Mouse (Mus musculus): ENCODE results near the gene Retnlb. TPM values are rescaled to one million over a fixed set of nuclear protein-coding genes. Genes with fewer than 3 reads are reported as not detected.

Retnlb gene
- total RNA-seq (2014; fragmentation: Nextera tagmentation) = not detected in 2 replicates
- not detected in 2 replicates for total RNA-seq (2017)
- not detected in 2 replicates for polyA plus RNA-seq (2012)

DNA sequence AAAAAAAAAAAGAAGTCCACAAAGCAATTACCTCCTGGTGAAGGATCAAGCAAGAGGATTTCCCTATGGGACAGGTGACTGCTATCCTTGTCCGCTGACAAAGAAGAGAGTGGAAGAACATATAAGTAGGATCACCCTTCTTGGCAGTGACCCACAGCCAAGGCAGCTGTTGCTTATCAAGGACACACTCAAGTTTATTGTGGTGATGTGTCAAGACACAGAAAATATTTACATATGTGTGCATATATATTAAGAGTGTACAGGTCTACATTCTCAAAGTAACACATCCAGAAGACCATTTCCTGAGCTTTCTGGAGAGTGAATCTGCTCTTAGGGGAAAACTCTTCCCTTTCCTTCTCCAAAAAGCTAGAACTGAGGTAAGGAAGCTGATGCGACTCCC lies at the start of gene Retnlb:
Gene Retnlb, plus strand, starts transcription at position 162 of the 400 bp plus-strand sequence.
- TF ChIP-seq POLR2AphosphoS5 (IDR thresholded peaks at IDR 0.05; ENCODE audit: insufficient replicate concordance, low read depth, low read length) (no peak), GATA2 (IDR thresholded peaks at IDR 0.05; ENCODE audit: borderline replicate concordance, low read depth, low read length) (no peak), CTCF (IDR thresholded peaks at IDR 0.05; ENCODE audit: low read depth, low read length) (no peak), GATA1 (IDR thresholded peaks at IDR 0.05; ENCODE audit: borderline replicate concordance, low read length) (no peak), TAL1 (conservative IDR thresholded peaks at IDR 0.05; ENCODE audit: low read depth, low read length) (no peak)
- Histone ChIP-seq H3K27me3 (ENCODE audit: insufficient read depth, low read length) (no peaks in the 10 kb centered on the region), H3K4me3 (ENCODE audit: low read depth, low read length) (no peak within 1 kb of the TSS), H3K36me3 (replicated peaks) (no peaks in the 10 kb centered on the region), H3K9me3 (replicated peaks) (no peaks in the 10 kb centered on the region), H3K4me1 (ENCODE audit: insufficient read depth, low read depth, low read length) (peaks cover 17% of the 10 kb centered on the region)
- DNase-seq (ENCODE audit: low spot score) (no peak), ATAC-seq (ENCODE audit: extremely low read depth, insufficient number of reproducible peaks, low FRiP score, poor library complexity, severe bottlenecking) (no peak)

- Histone ChIP-seq H3K4me3 (ENCODE audit: low read depth, low read length) (no peak overlapping the region), H3K36me3 (replicated peaks) (no peaks in the 10 kb centered on the region), H3K27me3 (ENCODE audit: insufficient read depth, low read length) (no peaks in the 10 kb centered on the region), H3K4me1 (ENCODE audit: insufficient read depth, low read depth, low read length) (no peaks in the 10 kb centered on the region), H3K9me3 (replicated peaks) (no peaks in the 10 kb centered on the region)
- ATAC-seq (ENCODE audit: extremely low read depth, insufficient number of reproducible peaks, low FRiP score, poor library complexity, severe bottlenecking) (no peak), DNase-seq (ENCODE audit: low spot score) (no peak)
- no peak for TF ChIP-seq POLR2AphosphoS5 (IDR thresholded peaks at IDR 0.05; ENCODE audit: insufficient replicate concordance, low read depth, low read length)
Measured at GRCm38 (mm10) chr16:48769183-48769582, 47.5 kb upstream of the Retnlb start.

- no peaks in the 10 kb centered on the region for H3K4me1 ChIP-seq (ENCODE audit: insufficient read depth, low read depth, low read length)
- H3K4me3 ChIP-seq (ENCODE audit: low read depth, low read length) = no peak within 1 kb of the TSS
- no peaks in the 10 kb centered on the region for H3K9me3 ChIP-seq (replicated peaks)
- TF ChIP-seq POLR2AphosphoS5 (IDR thresholded peaks at IDR 0.05; ENCODE audit: insufficient replicate concordance, low read depth, low read length) (no peak), CTCF (IDR thresholded peaks at IDR 0.05; ENCODE audit: low read depth, low read length) (no peak), GATA1 (IDR thresholded peaks at IDR 0.05; ENCODE audit: borderline replicate concordance, low read length) (no peak), TAL1 (conservative IDR thresholded peaks at IDR 0.05; ENCODE audit: low read depth, low read length) (no peak), GATA2 (IDR thresholded peaks at IDR 0.05; ENCODE audit: borderline replicate concordance, low read depth, low read length) (no peak)
- ATAC-seq (ENCODE audit: extremely low read depth, insufficient number of reproducible peaks, low FRiP score, poor library complexity, severe bottlenecking) (no peak), DNase-seq (ENCODE audit: low spot score) (no peak)
- no peaks in the 10 kb centered on the region; the same call in 1 of the 2 replicates for H3K27me3 ChIP-seq (ENCODE audit: insufficient read depth, low read length)
- H3K36me3 ChIP-seq (replicated peaks) = no peaks in the 10 kb centered on the region
Measured at GRCm38 (mm10) chr16:48771971-48772445, 44.6 kb upstream of the Retnlb start, which contains the start of gene Trat1. TSS of gene Trat1 (minus strand) at chr16:48772021.

DNA sequence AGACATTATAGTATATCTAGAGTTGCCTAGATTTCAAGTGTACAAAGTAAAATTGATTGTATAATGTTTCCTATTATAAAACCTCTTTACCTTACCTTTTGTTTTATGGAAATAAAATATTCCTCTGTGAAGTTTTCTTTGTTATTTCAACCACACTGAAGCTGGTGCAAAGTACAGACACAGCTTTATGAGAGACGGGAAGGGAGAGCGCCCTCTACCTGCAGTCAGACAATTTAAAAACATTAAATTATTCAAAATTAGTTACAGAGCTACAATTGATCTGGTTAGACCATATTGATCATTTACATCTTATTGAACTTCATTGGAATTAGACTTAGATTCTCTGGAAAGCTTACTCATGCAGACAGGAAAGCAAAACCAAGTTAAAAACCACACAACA lies 39.4 kb upstream of the Retnlb start:
- ATAC-seq (ENCODE audit: extremely low read depth, insufficient number of reproducible peaks, low FRiP score, poor library complexity, severe bottlenecking) = no peak

GRCm38 (mm10) chr16:48786258-48786657 lies 30.4 kb upstream of the Retnlb start:
- no peak for ATAC-seq (ENCODE audit: extremely low read depth, insufficient number of reproducible peaks, low FRiP score, poor library complexity, severe bottlenecking)

More for the DNA sequence above, 39.4 kb upstream of the Retnlb start:
- Histone ChIP-seq H3K9me3 (replicated peaks) (no peaks in the 10 kb centered on the region), H3K27me3 (ENCODE audit: insufficient read depth, low read length) (no peaks in the 10 kb centered on the region; the same call in 1 of the 2 replicates), H3K4me1 (ENCODE audit: insufficient read depth, low read depth, low read length) (no peaks in the 10 kb centered on the region), H3K36me3 (replicated peaks) (no peaks in the 10 kb centered on the region), H3K4me3 (ENCODE audit: low read depth, low read length) (no peak overlapping the region)
- no peak for DNase-seq (ENCODE audit: low spot score)
- TF ChIP-seq POLR2AphosphoS5 (IDR thresholded peaks at IDR 0.05; ENCODE audit: insufficient replicate concordance, low read depth, low read length) (no peak), CTCF (IDR thresholded peaks at IDR 0.05; ENCODE audit: low read depth, low read length) (no peak), GATA2 (IDR thresholded peaks at IDR 0.05; ENCODE audit: borderline replicate concordance, low read depth, low read length) (no peak), GATA1 (IDR thresholded peaks at IDR 0.05; ENCODE audit: borderline replicate concordance, low read length) (no peak), TAL1 (conservative IDR thresholded peaks at IDR 0.05; ENCODE audit: low read depth, low read length) (no peak)

DNA sequence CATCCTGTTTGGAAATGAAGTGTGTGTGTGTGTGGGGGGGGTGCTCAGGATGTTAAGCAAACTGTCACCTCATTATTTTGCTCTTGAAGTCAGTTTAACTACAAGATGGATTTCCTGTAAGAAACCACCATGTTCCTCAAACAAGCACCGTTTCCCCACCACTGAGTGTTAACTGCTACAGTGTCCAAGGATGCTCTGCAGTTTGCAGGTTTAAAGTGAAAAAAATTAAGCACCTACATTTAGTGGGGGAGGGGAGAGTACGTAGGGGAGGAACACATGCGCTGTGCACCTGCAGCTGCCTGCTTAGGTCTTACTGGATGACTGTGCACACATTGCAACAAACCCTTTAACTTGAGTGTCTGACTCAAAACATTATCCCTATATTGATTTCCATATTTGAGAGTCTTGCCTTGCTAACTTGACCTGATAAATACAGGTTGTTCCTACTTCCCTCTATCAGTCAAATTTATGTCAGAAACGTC lies 27.9 kb upstream of the Retnlb start:
- no peak for DNase-seq (ENCODE audit: low spot score)
- H3K4me1 ChIP-seq (ENCODE audit: insufficient read depth, low read depth, low read length) = no peaks in the 10 kb centered on the region; the same call in 1 of the 2 replicates
- no peaks in the 10 kb centered on the region for H3K9me3 ChIP-seq (replicated peaks)
- no peaks in the 10 kb centered on the region for H3K36me3 ChIP-seq (replicated peaks)
- ATAC-seq (ENCODE audit: extremely low read depth, insufficient number of reproducible peaks, low FRiP score, poor library complexity, severe bottlenecking) = no peak
- H3K27me3 ChIP-seq (ENCODE audit: insufficient read depth, low read length) = peaks cover 5% of the 10 kb centered on the region; the same call in 1 of the 2 replicates
- H3K4me3 ChIP-seq (ENCODE audit: low read depth, low read length) = no peak overlapping the region
- TF ChIP-seq TAL1 (conservative IDR thresholded peaks at IDR 0.05; ENCODE audit: low read depth, low read length) (no peak), GATA1 (IDR thresholded peaks at IDR 0.05; ENCODE audit: borderline replicate concordance, low read length) (no peak), POLR2AphosphoS5 (IDR thresholded peaks at IDR 0.05; ENCODE audit: insufficient replicate concordance, low read depth, low read length) (no peak), GATA2 (IDR thresholded peaks at IDR 0.05; ENCODE audit: borderline replicate concordance, low read depth, low read length) (no peak), CTCF (IDR thresholded peaks at IDR 0.05; ENCODE audit: low read depth, low read length) (no peak)

More at GRCm38 (mm10) chr16:48786258-48786657, 30.4 kb upstream of the Retnlb start:
- H3K4me1 ChIP-seq (ENCODE audit: insufficient read depth, low read depth, low read length) = no peaks in the 10 kb centered on the region; the same call in 1 of the 2 replicates
- TF ChIP-seq CTCF (IDR thresholded peaks at IDR 0.05; ENCODE audit: low read depth, low read length) (no peak), GATA1 (IDR thresholded peaks at IDR 0.05; ENCODE audit: borderline replicate concordance, low read length) (no peak), TAL1 (conservative IDR thresholded peaks at IDR 0.05; ENCODE audit: low read depth, low read length) (no peak), POLR2AphosphoS5 (IDR thresholded peaks at IDR 0.05; ENCODE audit: insufficient replicate concordance, low read depth, low read length) (no peak), GATA2 (IDR thresholded peaks at IDR 0.05; ENCODE audit: borderline replicate concordance, low read depth, low read length) (no peak)
- H3K27me3 ChIP-seq (ENCODE audit: insufficient read depth, low read length) = peaks cover 5% of the 10 kb centered on the region; the same call in 1 of the 2 replicates
- no peaks in the 10 kb centered on the region for H3K9me3 ChIP-seq (replicated peaks)
- no peak overlapping the region for H3K4me3 ChIP-seq (ENCODE audit: low read depth, low read length)
- DNase-seq (ENCODE audit: low spot score) = no peak
- H3K36me3 ChIP-seq (replicated peaks) = no peaks in the 10 kb centered on the region
